Mouse (Mus musculus) embryonic facial prominence, embryonic 10.5 days (tissue): Measurements from ENCODE around the gene Rpl12. TPM values are rescaled to one million over a fixed set of nuclear protein-coding genes. Genes with fewer than 3 reads are reported as not detected.
"Not testable (repeated sequence)": the region's sequence is repeated elsewhere in the genome, so short reads cannot be mapped to it uniquely, and the experiment has no call there.

ENCODE experiments used
- DNase-seq: peaks from one replicate; pipeline ENCODE4 v3.0.0-alpha.2; 2017; ENCODE audit warnings: low spot score
- H3K27ac ChIP-seq: fragments of 300-500 bp; sonication (generic); replicated peaks from 2 replicates; pipeline ENCODE4 v1.5.1; 2016; ENCODE audit warnings: mild to moderate bottlenecking
- H3K27me3 ChIP-seq: fragments of 300-500 bp; sonication (generic); replicated peaks from 2 replicates; pipeline ENCODE4 v1.6.1; 2016; ENCODE audit warnings: low read depth, mild to moderate bottlenecking; ENCODE audit not compliant: poor library complexity, severe bottlenecking
- H3K36me3 ChIP-seq: fragments of 300-500 bp; sonication (generic); replicated peaks from 2 replicates; pipeline ENCODE4 v1.6.1; 2016; ENCODE audit warnings: mild to moderate bottlenecking, moderate library complexity
- H3K4me1 ChIP-seq: fragments of 300-500 bp; sonication (generic); 2 replicates; pipeline ENCODE4 v1.6.1; 2016
- H3K4me3 ChIP-seq: fragments of 300-500 bp; sonication (generic); 2 replicates; pipeline ENCODE4 v1.5.1; 2016; ENCODE audit warnings: mild to moderate bottlenecking, moderate library complexity
- H3K9me3 ChIP-seq: fragments of 300-500 bp; sonication (generic); 2 replicates; pipeline ENCODE4 v1.6.1; 2016; ENCODE audit warnings: mild to moderate bottlenecking
- WGBS: fragments of 180-500 bp; shearing (Covaris S2); methylation state at CpG from one replicate; pipeline ENCODE4 v1.1.7; 2016; 5-methylcytosine and 5-hydroxymethylcytosine counted together
- polyA plus RNA-seq: library from polyadenylated mRNA; unstranded; fragments of >200 nt; fragmentation: Nextera tagmentation; extraction: Ambion mirVana; gene quantifications from 2 replicates; pipeline ENCODE4 v1.2.1, GENCODE M21; 2016

Rpl12 gene
- polyA plus RNA-seq, 1 experiment from 2014 or later: 196 TPM

DNA sequence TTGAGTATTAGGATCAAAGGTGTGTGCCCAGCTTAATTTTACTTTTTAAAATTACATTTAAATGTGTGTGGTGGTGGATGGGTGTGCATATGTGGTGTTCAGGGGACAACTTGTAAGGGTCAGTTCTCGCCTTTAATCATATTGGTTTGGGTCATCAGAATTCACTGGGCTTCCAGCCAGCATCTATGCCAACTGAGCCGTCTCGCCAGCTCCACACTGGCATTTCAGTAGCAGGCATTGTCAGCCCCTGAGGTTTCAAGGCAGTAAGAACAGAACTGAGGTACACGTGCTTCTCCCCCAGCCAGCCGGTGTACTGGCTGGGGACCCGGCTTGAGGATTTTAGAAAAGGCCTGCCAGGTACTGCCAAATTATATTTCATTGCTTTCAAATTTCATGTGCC is 35.7 kb downstream of the Rpl12 start:
- 76% methylated on average over 6 of the region's 6 CpGs for whole genome bisulfite sequencing
- no peak overlapping the region for H3K27ac ChIP-seq
- H3K36me3 ChIP-seq: no peaks in the 10 kb centered on the region
- peaks cover 6% of the 10 kb centered on the region for H3K4me1 ChIP-seq
- H3K9me3 ChIP-seq: no peaks in the 10 kb centered on the region
- no peaks in the 10 kb centered on the region for H3K27me3 ChIP-seq
- DNase-seq: no peak
- no peak overlapping the region for H3K4me3 ChIP-seq

- Histone ChIP-seq H3K27me3 (no peaks in the 10 kb centered on the region), H3K27ac (no peak overlapping the region), H3K4me3 (no peak overlapping the region), H3K9me3 (no peaks in the 10 kb centered on the region), H3K4me1 (0 out of 2 replicates have a peak, but pooled peaks cover 3% of the 10 kb centered on the region), H3K36me3 (no peaks in the 10 kb centered on the region)
- no peak for DNase-seq
- 79% methylated on average over 4 of the region's 4 CpGs for WGBS
These were observed 36.4 kb downstream of the Rpl12 start for GRCm38 (mm10) chr2:32997792-32998191.

- 92% methylated on average over 2 of the region's 2 CpGs for WGBS
- Histone ChIP-seq H3K4me1 (0 out of 2 replicates have a peak, but pooled peaks cover 3% of the 10 kb centered on the region), H3K36me3 (no peaks in the 10 kb centered on the region), H3K27ac (no peak overlapping the region), H3K9me3 (no peaks in the 10 kb centered on the region), H3K27me3 (no peaks in the 10 kb centered on the region), H3K4me3 (no peak overlapping the region)
- no peak for DNase-seq
These were observed 38.4 kb downstream of the Rpl12 start for GRCm38 (mm10) chr2:32999752-33000151.

DNA sequence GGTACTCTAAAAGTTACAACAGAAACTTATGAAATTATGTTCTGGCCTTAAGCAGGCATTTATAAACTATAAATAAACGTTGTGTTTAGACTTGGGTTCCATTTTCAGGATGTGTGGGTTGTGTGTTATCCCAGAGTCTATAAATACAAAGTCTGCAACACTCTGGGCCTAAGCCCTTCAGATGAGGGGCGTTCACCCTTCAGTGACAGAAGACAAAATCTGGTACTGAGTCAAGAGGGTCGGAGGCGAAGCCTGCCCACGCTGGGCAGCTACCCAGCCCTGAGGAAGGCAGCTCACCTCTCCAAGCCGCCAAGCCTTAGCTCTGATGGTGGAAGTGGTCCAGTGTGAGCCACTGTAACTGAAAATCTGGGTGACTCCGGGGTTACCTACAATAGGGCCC is 40.8 kb downstream of the Rpl12 start:
- no peaks in the 10 kb centered on the region for H3K27me3 ChIP-seq
- H3K27ac ChIP-seq: no peak overlapping the region
- no peaks in the 10 kb centered on the region for H3K4me1 ChIP-seq
- H3K36me3 ChIP-seq: no peaks in the 10 kb centered on the region
- 82% methylated on average over 7 of the region's 7 CpGs for whole genome bisulfite sequencing
- DNase-seq: no peak
- H3K4me3 ChIP-seq: no peak overlapping the region
- no peaks in the 10 kb centered on the region for H3K9me3 ChIP-seq

- Histone ChIP-seq H3K9me3 (no peaks in the 10 kb centered on the region), H3K27me3 (no peaks in the 10 kb centered on the region), H3K4me3 (no peak overlapping the region), H3K4me1 (no peaks in the 10 kb centered on the region), H3K36me3 (no peaks in the 10 kb centered on the region), H3K27ac (no peak overlapping the region)
- WGBS: 81% methylated on average over 5 of the region's 5 CpGs
- DNase-seq: no peak
These were observed 43.7 kb downstream of the Rpl12 start for GRCm38 (mm10) chr2:33005041-33005440.

DNA sequence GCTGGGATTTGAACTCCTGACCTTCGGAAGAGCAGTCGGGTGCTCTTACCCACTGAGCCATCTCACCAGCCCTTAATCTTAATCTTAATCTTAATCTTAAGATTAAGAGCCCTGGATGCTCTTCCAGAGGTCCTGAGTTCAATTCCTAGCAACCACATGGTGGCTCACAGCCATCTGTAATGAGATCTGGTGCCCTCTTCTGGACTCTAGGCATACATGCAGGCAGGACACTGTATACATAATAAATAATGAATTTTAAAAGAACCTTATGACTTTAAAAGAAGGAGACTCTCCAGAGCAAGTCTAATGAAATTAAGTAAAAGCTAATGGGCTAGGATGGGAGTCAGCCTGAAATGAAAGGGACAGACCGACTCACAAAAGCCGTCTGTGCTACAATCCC is 47.7 kb downstream of the Rpl12 start:
- H3K27me3 ChIP-seq, H3K36me3 ChIP-seq, DNase-seq, H3K9me3 ChIP-seq, H3K27ac ChIP-seq, H3K4me3 ChIP-seq, H3K4me1 ChIP-seq: not testable (repeated sequence)
- WGBS: 87% methylated on average over 4 of the region's 4 CpGs

GRCm38 (mm10) chr2:33014877-33015276 is 53.5 kb downstream of the Rpl12 start:
- 86% methylated on average over 5 of the region's 5 CpGs for WGBS
- no peaks in the 10 kb centered on the region for H3K4me1 ChIP-seq

More at GRCm38 (mm10) chr2:33014877-33015276, 53.5 kb downstream of the Rpl12 start:
- Histone ChIP-seq H3K27me3 (no peaks in the 10 kb centered on the region), H3K9me3 (no peaks in the 10 kb centered on the region), H3K4me3 (no peak overlapping the region), H3K36me3 (no peaks in the 10 kb centered on the region), H3K27ac (no peak overlapping the region)
- no peak for DNase-seq

Other genes with a start within 250 kb of the Rpl12 start
- 130 and 135 TPM in 2 replicates for gene Cdk9, start 248.5 kb upstream of the Rpl12 start, polyA plus RNA-seq
- 27.1 and 27.5 TPM in 2 replicates for gene Sh2d3c, start 240.5 kb upstream of the Rpl12 start, polyA plus RNA-seq
- 0.52 and 0.57 TPM in 2 replicates for gene 6330409D20Rik, start 220.5 kb upstream of the Rpl12 start, polyA plus RNA-seq
- 48.9 and 53.5 TPM in 2 replicates for gene Tor2a, start 204.3 kb upstream of the Rpl12 start, polyA plus RNA-seq
- 0.31 and 0.34 TPM in 2 replicates for gene Ttc16, start 185.9 kb upstream of the Rpl12 start, polyA plus RNA-seq
- gene Ptrh1, start 185.8 kb upstream of the Rpl12 start, polyA plus RNA-seq: 5.3 and 6.4 TPM in 2 replicates
- gene Cfap157, start 177.1 kb upstream of the Rpl12 start, polyA plus RNA-seq: 0.54 and 0.60 TPM in 2 replicates
- 24.4 and 25.1 TPM in 2 replicates for gene Stxbp1, start 114.3 kb upstream of the Rpl12 start, polyA plus RNA-seq
- gene Fam129b, start 85.4 kb upstream of the Rpl12 start, polyA plus RNA-seq: 43.9 and 46.4 TPM in 2 replicates
- gene Lrsam1, start 55 bp downstream of the Rpl12 start, polyA plus RNA-seq: 7.8 and 8.9 TPM in 2 replicates
- gene Slc2a8, start 20.5 kb downstream of the Rpl12 start, polyA plus RNA-seq: 19.7 and 21.5 TPM in 2 replicates
- gene Garnl3, start 170.1 kb downstream of the Rpl12 start, polyA plus RNA-seq: 5.7 and 10.6 TPM in 2 replicates